Mouse (Mus musculus) left cerebral cortex, postnatal 25 days (tissue): ENCODE results near the gene Arid5b. TPM values are rescaled to one million over a fixed set of nuclear protein-coding genes. Genes with fewer than 3 reads are reported as not detected.

ENCODE experiments used
- DNase-seq, 2 experiments: peaks; one replicate each; pipeline ENCODE4 v3.0.0; 2022; ENCODE audit warnings: low spot score in 2 of 2, mixed read lengths in 1 of 2
- intact Hi-C: fragments of 180-260 bp; cut with DNase I; formaldehyde crosslinking; loops from one replicate; pipeline ENCODE4 v1.15.1; 2025
- total RNA-seq, 2 experiments: library from RNA; stranded (reverse); gene quantifications; 2 replicates each; pipeline ENCODE4 v1.2.3; 2021

Arid5b gene
- total RNA-seq, 2 experiments from 2014 or later, result 27.8 to 29.7 TPM

- intact Hi-C loops, result no loop called here
- no peak for DNase-seq
Observed at GRCm38 (mm10) chr10:68048641-68049305, 229.8 kb downstream of the Arid5b start.

DNA sequence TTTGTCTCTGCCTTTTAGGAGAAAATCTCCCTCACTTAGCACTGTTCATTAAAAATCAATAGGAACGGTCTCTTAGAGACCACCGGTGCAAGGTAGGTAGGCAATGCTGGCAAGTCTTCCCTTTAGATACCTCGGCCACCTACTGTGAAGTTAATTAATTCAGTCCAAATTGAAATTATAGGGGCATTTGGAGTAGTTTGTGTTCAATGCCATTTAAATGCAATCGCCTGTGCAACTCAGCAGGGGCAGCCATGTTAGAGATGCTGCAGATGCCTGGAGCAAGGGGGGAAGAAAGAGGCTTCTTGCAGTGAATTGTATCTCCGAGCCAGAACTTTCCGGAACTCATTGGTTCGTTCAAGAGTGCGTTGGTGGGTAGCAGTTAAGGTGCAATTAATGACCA, 233.7 kb downstream of the Arid5b start:
- no peak for DNase-seq
- intact Hi-C loops, result no loop called here

- intact Hi-C loops, result no loop called here
- no peak for DNase-seq
Observed at GRCm38 (mm10) chr10:68043973-68044372, 234.6 kb downstream of the Arid5b start.
